Mouse (Mus musculus) ovary, adult 18-20 months (tissue): ENCODE results near the gene Ahnak2.

Experiments used
- DNase-seq: peaks from one replicate; pipeline ENCODE4 v3.0.0; 2022; ENCODE audit warnings: low spot score, mixed read lengths

Ahnak2 gene

DNA sequence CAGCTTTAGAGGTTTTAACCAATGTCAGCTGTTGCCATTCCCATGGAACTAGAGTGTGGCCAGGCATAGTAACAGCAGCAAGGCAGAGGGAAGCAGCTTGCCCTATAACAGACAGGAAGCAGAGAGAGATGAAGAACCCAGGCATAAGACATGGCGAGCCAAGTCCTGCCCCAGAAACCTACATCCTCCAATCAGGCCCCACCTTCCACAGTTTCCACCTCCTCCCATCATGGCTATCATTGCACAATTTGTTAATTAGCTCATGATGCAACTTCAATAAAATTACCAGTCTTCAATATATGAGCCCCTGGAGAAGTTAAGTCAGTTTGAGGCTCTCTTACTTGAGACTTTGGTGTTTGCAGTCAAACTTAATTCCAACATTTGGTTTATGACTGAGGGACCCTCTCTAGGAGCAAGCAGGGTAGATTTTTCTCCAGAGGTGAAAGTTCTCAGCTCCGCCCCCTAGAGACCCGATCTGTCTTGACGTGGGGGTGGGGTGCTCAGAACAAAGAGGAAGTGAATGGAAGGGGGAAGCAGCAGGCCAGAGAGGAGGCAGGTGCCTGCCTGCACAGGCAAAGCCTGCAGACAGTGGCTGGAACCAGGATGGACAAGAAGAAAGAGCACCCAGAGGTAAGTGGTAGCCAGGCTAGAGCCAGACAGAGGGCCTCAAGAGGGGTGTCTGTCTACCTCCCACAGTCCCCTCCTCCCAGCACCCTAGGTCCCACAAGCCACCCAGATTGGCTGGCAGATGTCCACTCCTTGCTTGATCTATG is 42.1 kb downstream of the Ahnak2 start, which contains the start of gene Pld4:
TSS of gene Pld4 (plus strand) at position 502 of the 773 bp plus-strand sequence.
- no peak for DNase-seq

DNA sequence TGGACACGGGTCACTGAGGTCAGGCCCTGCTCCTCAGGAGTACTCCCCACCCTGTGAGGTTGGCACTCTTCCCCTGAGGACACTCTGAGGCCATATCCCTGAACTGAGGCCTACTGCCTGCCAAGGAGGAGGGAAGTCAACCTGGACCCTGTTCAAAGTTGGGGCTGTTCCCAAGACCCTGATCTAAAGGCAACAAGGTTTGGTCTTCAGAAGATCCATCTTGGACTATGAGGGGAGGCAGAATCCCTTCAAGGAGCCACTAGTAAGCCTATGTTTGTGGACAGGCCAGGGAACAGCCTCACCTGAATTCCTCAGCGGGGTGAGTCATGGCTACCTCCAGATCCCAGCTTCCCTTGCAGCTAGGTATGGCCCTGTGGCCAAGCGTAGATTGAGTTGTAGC is 43.0 kb downstream of the Ahnak2 start:
- DNase-seq: no peak

DNA sequence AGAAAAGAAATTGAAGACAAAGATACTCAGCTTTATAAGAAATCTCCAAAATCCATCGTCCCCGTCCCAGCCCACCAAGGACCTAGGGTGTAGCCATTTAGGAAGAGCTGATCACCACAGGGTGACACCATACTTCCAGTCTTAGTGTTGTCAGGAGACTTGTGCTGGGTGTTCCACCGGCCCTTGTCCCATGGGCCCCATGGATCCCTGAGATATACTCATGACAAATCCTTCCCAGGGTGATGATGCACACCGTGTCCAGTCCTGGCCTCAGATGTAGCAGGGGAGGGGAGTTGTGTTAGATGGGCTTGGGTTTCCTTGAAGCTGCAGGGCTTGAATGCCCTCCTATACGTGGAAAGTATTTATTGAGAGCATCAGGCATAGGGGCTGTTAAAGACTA is 44.6 kb downstream of the Ahnak2 start:
- DNase-seq: no peak

DNA sequence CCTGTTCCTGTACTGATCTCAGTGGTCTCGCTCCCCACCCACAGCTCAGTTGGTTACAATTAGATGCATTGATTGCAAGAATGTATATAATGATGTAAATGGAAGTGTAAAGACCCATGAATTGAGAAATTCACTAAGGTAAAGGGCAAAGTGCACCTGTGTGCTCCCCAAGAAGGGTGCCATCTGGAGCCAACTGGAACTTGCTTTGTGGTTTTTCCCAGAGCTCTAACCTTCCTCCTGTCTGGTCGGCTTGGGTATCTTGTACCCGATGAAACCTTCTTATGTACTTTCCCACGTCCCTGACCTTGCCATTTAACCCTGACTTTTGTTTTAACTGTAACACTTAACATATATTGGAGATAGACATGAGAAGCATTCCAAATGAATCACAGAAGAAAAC is 46.6 kb downstream of the Ahnak2 start:
- DNase-seq: no peak

DNA sequence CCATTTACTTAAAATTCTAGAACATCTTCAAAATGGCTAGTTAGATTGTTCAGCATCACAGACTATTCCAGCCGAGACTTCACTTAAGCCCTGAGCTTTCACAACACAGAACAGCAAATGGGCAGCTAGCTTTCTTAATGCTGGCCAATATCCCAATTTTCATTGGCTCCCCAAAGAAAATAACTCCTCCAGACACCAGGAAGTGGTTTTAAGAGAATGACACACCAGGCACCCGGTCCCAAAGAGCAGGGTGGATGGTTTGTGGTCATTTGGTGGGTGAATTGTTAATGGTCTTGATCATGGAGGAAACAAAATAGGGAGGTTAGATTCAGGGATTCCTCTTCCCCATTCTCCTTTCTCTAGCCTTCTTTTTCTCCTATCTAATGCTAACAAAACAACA is 50.1 kb downstream of the Ahnak2 start:
- DNase-seq: no peak

DNA sequence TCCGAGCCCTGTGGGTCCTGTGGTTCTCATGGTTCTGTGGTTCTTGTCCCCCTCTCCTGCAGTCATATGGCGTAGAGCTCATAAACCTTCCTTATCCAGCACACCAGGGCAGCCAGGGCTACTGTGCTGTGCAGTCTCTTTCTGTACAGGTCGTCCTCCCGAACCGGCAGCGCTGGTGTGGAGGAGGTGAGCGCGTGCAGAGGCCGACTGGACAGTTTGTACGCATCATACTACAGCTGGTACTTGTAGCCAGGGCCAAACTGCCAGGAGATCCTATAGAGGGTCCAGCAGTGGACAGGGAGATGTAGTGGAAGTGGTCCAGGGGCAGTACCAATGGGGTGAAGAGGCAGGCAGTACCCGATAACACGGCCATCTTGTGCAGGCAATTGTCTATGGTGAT is 51.5 kb downstream of the Ahnak2 start:
- DNase-seq: no peak

DNA sequence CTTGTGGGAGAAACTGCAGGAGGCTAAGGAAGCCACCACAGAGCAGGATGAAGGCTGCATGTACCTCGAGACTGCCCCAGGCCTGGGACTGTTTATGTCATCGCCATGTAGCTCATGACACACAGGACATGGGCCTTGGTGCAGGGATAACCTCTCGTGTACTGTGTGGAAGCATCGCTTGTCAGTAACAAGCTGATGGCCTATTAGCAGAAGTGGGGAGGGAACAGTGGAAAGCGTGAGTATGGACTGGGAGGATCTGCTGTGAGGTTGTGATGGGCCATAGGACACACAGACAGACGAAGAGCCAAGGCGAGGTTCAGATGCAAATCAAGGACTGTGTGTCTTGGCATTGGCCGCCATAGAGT is 54.9 kb downstream of the Ahnak2 start:
- no peak for DNase-seq

DNA sequence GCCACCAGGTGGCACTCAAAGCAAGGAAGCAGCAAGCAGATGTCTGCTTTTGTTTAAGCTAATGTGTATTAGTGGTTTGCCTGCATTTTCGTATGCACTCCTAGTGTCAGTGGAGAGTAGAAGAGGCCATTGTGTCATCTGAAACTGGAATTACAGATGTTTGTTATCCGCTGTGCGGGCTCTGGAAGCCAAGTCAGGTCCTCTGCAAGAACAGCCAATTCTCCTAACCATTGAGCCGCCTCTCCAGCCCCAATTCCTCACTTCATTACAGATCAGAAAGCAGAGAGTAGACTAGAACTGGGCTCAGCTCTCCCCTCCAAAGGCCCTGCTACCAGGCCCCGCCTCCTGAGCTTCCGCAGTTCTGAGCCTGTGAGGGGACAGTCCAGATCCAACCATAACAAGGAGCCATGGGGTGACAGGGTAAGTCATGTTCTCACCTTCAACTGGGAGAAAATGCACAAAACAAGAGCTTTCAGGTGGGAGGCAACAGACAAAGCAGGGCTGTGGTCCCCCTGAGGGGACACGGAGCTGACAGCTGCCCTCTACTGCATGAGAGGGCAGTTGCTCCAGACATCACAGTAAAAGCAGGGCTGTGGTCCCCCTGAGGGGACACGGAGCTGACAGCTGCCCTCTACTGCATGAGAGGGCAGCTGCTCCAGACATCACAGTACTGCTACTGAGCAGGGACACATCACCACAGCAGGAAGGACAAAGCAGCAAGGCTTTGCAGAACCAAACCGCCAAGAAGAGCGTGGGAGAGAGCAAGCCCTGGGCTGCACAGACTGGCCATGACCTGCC is 55.5 kb downstream of the Ahnak2 start:
- DNase-seq: no peak

DNA sequence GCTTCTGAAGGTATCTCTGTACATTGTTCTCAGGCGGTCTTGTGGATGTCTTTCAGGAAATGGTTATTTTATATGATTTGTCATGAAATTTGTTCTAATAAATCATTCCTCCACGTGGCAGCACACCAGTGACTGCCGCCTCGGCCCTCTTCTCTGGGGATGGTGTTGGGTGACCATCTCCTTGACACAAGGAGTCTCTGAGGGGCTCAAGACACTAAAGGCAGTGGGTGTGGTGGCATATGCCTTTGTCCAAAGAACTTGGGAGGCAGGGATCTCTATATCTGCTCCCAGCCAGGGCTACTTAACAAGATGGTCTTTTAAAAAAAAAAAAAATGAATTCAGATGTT is 56.0 kb downstream of the Ahnak2 start:
- DNase-seq: no peak

DNA sequence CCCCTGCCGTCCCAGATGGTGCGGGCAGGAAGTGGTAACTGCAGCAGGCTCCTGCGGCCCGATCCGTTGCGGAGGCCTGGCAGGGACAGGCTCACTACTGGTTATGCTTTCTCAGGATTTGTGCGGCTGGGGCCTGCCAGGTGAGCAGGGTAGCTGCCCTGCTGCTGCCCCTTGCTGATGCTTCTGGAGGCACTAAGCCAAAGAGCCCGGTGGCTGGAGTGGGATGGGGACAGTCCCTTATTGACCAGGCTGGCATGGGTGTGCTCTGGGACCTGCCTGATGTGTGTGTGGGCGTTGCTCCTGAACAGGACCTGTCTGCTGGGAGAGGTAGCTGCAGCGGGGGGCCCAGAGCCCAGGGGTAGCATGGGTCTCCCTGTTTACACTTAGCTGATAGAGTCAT is 56.7 kb downstream of the Ahnak2 start:
- no peak for DNase-seq

DNA sequence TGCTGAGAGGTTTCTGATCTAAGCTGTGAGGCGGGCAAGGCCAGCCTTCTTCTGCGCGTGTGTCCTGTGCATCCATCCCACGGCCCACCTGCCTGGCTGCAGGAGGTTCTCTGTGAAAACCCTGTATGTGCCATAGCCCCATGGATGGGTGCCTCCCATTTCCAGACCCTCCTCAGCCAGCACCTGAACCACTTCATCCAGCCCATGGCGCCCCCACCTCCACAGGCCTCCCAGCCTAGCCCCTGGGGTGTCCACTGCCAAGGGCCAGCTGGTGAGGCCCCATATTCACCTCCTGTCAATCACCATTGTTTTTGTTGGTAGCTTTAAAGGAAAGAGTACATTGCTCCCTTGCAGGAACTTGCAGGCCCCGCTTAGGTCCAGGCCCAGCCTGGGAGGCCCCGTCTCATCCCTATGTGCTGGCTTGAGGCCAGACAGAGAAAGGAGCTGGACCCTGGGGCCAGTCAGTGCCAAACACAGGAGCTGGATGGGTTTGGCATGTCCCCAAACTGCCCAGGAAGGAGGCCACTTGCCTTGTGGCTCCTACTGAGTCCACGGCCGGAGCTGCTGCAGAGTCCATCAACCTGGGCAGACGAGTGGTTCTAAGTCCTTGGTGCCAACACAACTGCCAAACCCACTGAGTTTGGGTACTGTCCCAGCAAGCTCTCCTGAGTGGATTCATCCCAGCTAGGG is 57.4 kb downstream of the Ahnak2 start:
- no peak for DNase-seq

DNA sequence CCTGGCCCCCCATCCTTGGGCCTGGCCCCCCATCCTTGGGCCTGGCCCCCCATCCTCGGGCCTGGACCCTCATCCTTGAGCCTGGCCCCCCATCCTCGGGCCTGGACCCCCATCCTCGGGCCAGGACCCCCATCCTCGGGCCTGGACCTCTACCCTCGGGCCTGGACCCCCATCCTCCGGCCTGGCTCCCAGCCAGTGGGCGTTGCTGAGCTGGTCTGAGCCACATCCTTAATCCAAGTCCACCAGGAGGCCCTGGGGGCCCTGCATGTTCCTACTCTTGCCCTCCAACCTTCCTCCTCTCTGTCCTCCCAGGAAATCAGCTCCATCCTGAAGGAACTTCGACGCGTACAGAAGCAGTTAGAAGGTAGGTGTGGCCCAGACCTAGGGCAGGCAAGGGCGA is 58.2 kb downstream of the Ahnak2 start:
- DNase-seq: no peak

DNA sequence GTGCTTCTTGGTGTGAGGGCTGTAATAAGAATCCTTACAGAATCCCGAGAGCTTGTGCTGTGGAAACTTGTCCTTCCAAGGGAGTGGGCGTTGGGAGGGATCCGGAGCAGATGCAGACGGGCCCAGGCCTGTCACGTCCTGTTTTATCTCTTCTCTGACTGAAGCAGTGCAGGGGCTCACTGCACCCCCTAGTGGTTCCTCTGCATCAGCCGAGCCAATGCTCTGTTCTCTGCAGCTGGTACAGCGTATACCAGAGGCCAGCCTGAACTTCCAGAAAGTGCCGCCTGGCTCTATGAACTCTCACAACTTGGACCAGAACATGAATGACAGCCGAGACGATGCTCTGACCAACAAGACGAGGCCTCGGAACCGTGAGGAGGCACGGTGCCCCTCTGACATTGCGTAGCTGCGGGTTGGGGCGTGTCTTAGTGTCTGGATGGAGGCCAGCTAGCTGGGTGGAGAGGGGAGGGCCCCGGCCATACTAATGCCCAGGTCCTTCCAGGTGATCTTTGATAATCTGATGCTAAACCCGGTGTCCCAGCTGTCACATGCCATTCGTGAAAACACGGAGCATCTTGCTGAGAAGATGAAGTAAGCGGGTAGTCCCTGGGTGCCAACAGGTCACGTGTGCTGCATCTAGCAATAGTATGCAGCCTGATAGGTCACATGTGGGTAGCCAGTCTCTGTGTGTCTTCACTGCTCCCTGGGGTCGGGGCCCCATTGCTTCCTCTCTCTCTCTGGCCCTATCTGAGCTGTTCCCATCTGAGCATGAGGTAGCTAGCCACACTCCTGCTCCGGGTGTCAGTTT is 59.1 kb downstream of the Ahnak2 start:
- DNase-seq: peak; percentile 52

DNA sequence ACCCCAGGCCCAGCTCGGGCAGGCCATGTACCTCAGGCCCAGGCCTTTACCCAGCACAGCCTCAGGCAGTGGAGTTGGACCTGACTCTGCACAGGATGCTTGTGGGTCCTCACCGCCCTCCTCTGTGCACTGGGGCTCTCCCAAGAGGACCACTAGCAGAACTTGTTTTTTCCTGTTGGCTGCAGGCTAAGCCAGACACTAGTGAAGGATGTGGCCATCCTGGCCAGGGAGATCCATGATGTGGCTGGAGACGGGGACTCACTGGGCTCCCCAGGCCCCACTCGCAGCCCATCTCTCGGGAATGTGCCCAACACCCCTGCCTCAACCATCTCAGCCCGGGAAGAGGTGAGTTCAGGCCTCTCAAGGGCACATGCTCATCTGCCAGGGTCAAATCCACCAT is 59.7 kb downstream of the Ahnak2 start:
- DNase-seq: no peak

DNA sequence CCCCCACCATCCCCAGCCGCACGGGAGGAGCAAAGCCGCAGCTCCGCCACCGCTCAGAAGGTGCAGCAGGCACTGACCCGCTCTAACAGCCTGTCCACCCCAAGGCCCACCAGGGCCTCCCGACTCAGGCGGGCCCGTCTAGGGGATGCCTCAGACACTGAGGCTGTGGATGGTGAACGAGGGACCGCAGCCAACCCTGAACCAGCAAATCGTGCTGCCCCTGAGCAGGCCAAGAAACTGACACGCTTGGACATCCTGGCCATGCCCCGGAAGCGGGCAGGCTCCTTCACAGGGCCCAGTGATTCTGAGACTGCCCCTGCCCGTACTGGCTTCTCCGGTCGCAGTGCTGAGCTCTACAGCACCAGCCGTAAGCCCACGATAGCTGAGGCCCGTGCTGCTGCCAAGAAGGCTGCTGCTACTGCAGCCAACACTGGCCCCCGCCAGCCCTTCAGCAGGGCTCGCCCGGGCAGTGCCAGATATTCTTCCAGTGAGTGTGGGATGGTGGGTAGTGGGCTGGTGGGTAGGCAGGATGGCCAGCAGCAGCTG is 63.4 kb downstream of the Ahnak2 start:
- no peak for DNase-seq

DNA sequence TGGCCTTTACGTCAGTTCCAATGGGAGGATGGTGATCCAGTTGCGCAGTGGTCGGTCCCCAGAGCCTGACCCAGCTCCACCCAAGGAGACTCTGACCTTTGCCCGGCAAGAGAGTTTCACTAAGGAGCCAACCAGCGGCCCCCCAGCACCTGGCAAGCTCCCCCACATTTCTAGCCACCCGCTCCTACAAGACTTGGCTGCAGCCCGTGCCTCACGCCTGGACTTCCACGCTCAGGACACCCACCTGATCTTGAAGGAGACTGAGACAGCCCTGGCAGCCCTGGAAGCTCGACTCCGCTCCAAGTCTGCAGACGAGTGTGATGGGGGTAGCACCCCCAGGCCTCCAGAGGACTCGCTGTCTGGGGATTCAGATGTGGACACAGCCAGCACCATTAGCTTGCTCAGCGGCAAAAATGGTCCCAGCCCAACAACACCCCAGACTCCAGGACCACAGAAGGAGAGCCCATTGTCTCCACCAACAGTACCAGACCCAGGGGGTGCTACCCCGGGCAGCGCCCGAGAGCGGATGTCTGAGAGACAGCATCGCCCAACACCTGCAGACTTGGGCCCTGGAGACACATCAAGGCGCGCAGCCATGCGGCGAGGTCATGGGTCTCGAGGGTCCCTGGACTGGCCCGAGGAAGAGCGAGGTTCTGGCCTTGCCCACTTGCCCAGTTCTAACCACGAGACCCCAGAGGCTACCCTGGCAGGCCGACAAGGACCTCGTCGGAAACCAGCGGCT is 64.0 kb downstream of the Ahnak2 start:
- DNase-seq: no peak

DNA sequence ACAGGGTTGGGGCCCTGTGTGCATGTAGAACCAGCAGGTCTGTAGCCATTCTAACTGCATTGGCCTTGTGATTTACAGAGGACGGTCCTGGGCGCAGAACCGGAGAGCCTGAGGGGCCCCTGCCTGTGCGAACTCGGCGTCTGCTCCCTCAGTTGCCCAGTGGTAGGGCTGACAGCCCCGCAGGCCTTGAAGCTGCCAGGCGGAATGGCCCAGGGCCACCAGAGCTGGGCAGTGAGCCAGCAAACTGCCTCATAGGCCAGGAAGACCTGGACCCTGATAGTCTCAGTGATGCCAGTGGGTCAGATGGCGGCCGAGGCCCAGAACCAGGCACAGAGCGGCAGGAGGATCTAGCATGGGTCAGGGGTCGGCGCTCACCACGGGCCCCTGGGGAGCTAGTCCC is 64.7 kb downstream of the Ahnak2 start:
- DNase-seq: peak; percentile 66

DNA sequence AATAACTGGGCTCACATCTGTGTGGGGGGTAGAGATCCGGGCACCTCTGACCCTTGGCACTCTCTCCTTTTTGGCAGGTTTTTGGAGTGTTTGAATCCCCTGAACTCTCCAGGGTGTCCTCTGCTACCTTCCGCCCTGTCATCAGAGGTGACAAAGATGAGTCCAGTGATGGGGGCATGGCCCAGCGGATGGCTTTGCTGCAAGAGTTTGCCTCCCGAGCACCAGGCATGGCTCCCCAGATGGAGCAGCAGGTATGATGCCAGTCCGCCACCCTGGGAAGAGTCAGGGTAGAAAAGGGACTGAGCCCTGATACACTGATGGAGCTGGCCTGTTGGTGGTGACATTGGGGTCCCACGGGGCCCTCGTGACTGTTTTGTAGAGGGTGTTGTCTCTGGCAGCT is 65.4 kb downstream of the Ahnak2 start:
- DNase-seq: no peak

DNA sequence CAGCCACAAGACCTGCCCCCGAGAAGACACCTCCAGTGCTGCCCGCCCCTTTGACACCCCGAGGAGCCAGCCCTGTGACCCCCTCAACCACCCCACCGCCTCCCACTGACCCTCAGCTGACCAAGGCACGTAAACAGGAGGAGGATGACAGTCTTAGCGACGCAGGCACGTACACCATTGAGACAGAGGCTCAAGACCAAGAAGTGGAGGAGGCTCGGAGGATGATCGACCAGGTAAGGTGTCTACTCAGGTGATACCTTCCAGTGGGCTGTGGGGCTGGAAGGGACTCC is 65.9 kb downstream of the Ahnak2 start:
- DNase-seq: no peak

DNA sequence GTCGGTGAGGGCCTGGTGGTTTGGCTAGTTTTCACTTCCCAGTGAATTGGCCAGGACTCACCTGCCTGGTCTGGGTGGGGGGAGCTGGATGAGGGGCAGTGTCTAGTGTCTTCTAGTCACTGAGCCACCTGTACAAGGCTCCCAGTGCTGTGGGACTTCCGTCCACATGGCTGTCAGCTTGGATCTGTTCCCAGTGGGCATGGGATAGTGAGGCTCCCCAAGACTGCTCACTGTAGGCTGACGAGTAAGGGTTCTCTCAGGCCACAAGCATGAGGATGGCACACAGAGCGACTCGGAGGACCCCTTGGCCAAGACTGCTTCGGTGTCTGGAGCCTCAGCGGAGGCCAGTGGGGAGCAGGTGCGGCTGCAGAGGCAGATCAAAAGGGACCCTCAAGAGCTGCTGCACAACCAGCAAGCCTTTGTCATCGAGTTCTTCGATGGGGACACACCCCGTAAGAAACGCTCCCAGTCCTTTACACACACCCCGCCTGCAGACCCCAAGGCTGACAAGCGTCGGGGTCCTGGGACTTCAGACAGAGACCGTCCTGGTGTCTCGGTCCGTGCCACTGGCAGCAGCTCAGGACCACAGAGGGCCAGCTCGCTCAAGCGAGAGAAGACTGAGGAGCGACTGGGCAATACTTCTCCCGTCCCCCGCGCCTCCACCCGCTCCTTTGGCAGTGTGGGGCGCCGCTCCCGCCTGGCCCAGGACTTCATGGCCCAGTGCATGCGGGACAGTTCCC is 66.4 kb downstream of the Ahnak2 start:
- DNase-seq: no peak
